Mouse (Mus musculus): ENCODE results near the gene Megf11.

Megf11 gene

GRCm38 (mm10) chr9:64605735-64606349 lies 220.4 kb downstream of the Megf11 start:
- DNase-seq (ENCODE audit: low spot score in 2 of 2), result peak; percentile 30 to 34

- no peak for DNase-seq (ENCODE audit: low spot score in 2 of 2)
Measured at GRCm38 (mm10) chr9:64607049-64607448, 221.6 kb downstream of the Megf11 start.

GRCm38 (mm10) chr9:64609546-64609945 lies 224.1 kb downstream of the Megf11 start:
- DNase-seq (ENCODE audit: low spot score in 2 of 2), result peak in 1 of 2 experiments; percentile 5

GRCm38 (mm10) chr9:64612121-64612983 lies 226.9 kb downstream of the Megf11 start:
- no peak for DNase-seq (ENCODE audit: low spot score in 2 of 2)

GRCm38 (mm10) chr9:64612984-64613649 lies 227.7 kb downstream of the Megf11 start:
- no peak for DNase-seq (ENCODE audit: low spot score in 2 of 2)

GRCm38 (mm10) chr9:64617413-64617812 lies 232.0 kb downstream of the Megf11 start:
- no peak for DNase-seq (ENCODE audit: low spot score in 2 of 2)

GRCm38 (mm10) chr9:64618433-64618832 lies 233.0 kb downstream of the Megf11 start:
- DNase-seq (ENCODE audit: low spot score in 2 of 2), result no peak

- DNase-seq (ENCODE audit: low spot score in 2 of 2), result no peak
Measured at GRCm38 (mm10) chr9:64619440-64619839, 234.0 kb downstream of the Megf11 start.

GRCm38 (mm10) chr9:64620596-64620995 lies 235.2 kb downstream of the Megf11 start:
- DNase-seq (ENCODE audit: low spot score in 2 of 2), result no peak

- DNase-seq (ENCODE audit: low spot score in 2 of 2), result no peak
Measured at GRCm38 (mm10) chr9:64621499-64622296, 236.3 kb downstream of the Megf11 start.

GRCm38 (mm10) chr9:64623361-64623760 lies 237.9 kb downstream of the Megf11 start:
- DNase-seq (ENCODE audit: low spot score in 2 of 2), result no peak

- no peak for DNase-seq (ENCODE audit: low spot score in 2 of 2)
Measured at GRCm38 (mm10) chr9:64624536-64624935, 239.1 kb downstream of the Megf11 start.

- DNase-seq (ENCODE audit: low spot score in 2 of 2), result no peak
Measured at GRCm38 (mm10) chr9:64629802-64630201, 244.4 kb downstream of the Megf11 start.

- no peak for DNase-seq (ENCODE audit: low spot score in 2 of 2)
Measured at GRCm38 (mm10) chr9:64633169-64633568, 247.7 kb downstream of the Megf11 start.

- peak; percentile 32 to 66 for DNase-seq (ENCODE audit: low spot score in 2 of 2)
Measured at GRCm38 (mm10) chr9:64636111-64636510, 250.7 kb downstream of the Megf11 start.

GRCm38 (mm10) chr9:64636961-64637360 lies 251.5 kb downstream of the Megf11 start:
- DNase-seq (ENCODE audit: low spot score in 2 of 2), result no peak

- no peak for DNase-seq (ENCODE audit: low spot score in 2 of 2)
Measured at GRCm38 (mm10) chr9:64638250-64638649, 252.8 kb downstream of the Megf11 start.

- DNase-seq (ENCODE audit: low spot score in 2 of 2), result peak in 1 of 2 experiments; percentile 32
Measured at GRCm38 (mm10) chr9:64639664-64640063, 254.2 kb downstream of the Megf11 start.

GRCm38 (mm10) chr9:64644129-64644528 lies 258.7 kb downstream of the Megf11 start:
- no peak for DNase-seq (ENCODE audit: low spot score in 2 of 2)

- no peak for DNase-seq (ENCODE audit: low spot score in 2 of 2)
Measured at GRCm38 (mm10) chr9:64645462-64645861, 260.0 kb downstream of the Megf11 start.

GRCm38 (mm10) chr9:64649393-64649792 lies 264.0 kb downstream of the Megf11 start:
- DNase-seq (ENCODE audit: low spot score in 2 of 2), result no peak

- no peak for DNase-seq (ENCODE audit: low spot score in 2 of 2)
Measured at GRCm38 (mm10) chr9:64649892-64650291, 264.5 kb downstream of the Megf11 start.

Measured in right cerebral cortex, postnatal 36 days (tissue).